Mouse (Mus musculus): ENCODE measurements around the gene Olfr694.

- TF ChIP-seq CTCF (IDR thresholded peaks at IDR 0.05) (no peak), EP300 (IDR thresholded peaks at IDR 0.05; ENCODE audit: insufficient read depth, low read depth, low read length) (no peak), POLR2A (IDR thresholded peaks at IDR 0.05; ENCODE audit: insufficient read depth, low read depth, low read length) (no peak)
These were observed 39.9 kb downstream of the Olfr694 start for GRCm38 (mm10) chr7:106651555-106652343.

Data from heart, adult 2 months (tissue).